Mouse (Mus musculus): ENCODE results near the gene Nob1.

- TF ChIP-seq POLR2A (IDR thresholded peaks at IDR 0.05; ENCODE audit: control insufficient read depth, extremely low read depth, insufficient read depth, low read length, poor library complexity): no peak
- TF ChIP-seq CTCF (IDR thresholded peaks at IDR 0.05; ENCODE audit: borderline replicate concordance, control insufficient read depth, extremely low read depth, insufficient read depth, low read length, poor library complexity): no peak
These were observed 39.8 kb downstream of the Nob1 start for GRCm38 (mm10) chr8:107385063-107385462.

All from thymus, adult 2 months (tissue).